Mouse (Mus musculus): ENCODE results near the gene Atxn7l1.

Atxn7l1 gene

DNA sequence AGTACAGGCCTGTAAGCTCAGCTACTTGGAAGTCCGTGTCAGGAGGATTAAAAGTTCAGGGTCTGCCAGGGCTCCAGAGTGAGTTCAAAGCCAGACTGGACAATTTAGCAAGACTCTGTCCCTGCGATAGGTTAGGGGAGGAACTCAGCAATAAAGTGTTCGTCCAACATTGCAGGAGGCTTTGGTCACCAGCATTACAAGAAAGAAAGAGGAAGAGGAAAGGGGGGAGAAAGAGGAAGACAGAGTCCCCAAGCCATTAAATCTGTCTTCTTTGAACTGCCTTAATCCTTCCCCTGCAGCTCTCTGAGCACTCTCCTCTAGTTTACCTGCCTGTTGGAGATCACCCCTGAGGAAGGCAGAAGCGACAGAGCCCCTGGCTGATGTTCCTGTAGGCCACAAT lies 184.6 kb downstream of the Atxn7l1 start:
- DNase-seq (ENCODE audit: low spot score) = no peak

DNA sequence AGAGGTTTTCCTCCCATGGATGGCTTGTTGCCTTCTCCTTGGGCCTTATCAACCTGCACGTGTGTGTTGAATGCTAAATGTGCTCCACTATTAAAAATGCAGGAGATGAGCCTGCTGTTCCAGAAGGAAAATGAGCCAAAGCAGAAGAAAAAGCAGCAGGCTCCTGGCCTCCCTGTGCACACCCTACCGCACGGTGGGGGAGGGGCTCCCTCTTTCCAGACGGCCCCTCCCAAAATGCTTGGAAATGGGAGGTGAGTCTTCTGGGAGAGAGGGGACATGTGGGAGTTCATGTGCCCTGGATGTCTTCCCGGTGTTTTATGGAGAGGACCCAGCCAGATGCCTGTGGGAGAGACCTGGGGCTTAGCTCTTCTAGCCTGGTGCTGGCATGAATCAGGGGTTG lies 185.3 kb downstream of the Atxn7l1 start:
- no peak for DNase-seq (ENCODE audit: low spot score)

DNA sequence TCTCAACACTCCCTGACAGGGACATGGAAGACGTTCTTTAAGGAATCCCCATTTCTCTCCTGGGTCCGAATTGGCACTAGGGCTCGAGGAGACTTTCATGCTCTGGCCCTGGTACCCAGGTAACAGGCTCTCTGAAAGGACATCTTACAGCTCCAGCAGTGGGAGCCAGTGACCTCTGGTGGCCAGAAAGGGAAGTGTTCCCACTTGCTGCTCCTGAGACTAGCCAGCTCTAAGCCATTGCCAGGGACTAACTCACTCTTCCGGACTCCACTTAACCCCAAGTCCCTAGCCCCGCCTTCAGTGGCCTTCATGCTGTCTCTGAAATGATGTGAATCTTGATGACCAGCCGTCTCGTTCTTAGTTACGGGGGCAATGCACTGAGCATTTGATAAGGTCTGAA lies 186.4 kb downstream of the Atxn7l1 start:
- DNase-seq (ENCODE audit: low spot score) = peak; percentile 76

DNA sequence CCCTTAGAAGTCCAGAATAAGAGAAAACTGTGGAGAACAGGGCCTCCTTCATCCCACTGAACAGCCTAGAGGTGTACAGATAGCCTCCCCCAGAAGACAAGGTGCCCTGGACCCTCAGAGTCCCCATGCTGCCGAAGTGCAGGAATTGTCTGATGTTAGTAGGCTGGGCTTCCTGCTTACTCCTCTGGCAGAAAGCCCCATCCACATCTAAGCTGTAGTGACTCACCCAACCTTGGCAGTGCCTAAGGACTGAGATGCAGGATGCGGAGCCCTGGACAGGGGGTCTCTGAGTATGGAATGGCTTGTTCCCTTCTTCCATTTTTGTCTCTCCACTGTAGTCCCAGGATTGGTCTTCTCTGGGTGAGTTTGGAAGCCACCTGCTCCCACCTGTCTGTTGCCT lies 187.0 kb downstream of the Atxn7l1 start:
- DNase-seq (ENCODE audit: low spot score) = no peak

DNA sequence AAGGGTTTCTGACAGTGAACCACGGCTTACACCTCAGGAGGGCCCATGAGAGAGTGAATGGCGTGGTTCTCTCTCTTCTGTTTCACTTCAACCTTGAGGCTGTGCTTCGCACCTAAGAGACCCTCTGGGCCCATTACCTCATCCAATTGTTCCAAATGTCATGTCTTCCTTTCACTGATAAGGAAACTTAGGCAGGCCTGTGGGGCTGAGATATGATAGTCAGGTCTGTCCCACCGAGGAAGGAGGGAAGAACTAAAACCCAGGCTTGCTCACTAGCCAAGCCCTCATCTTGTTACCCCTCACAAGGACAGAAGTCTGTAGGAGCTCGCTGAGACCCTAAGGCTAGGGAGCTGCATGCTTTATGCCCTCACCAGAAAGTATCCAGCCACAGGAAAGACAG lies 187.5 kb downstream of the Atxn7l1 start:
- DNase-seq (ENCODE audit: low spot score) = no peak

DNA sequence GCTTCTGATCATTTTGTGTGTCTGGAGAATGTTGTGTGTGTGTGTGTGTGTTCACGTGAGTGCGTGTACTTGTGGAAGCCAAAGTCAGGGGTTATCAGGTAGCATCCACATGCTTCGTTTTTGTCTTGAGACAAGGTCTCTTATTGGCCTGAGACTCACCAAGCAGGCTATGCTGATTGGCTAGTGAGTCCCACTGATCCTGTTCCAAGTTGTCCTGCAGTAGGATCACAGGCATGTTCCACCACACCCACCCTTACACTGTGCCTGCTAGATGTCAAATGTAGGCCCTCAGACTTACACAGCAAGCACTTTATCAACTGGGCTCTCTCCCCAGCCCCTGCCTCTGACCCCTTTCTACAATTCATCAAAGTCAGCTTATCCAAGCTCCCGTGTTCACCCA lies 187.9 kb downstream of the Atxn7l1 start:
- DNase-seq (ENCODE audit: low spot score) = no peak

DNA sequence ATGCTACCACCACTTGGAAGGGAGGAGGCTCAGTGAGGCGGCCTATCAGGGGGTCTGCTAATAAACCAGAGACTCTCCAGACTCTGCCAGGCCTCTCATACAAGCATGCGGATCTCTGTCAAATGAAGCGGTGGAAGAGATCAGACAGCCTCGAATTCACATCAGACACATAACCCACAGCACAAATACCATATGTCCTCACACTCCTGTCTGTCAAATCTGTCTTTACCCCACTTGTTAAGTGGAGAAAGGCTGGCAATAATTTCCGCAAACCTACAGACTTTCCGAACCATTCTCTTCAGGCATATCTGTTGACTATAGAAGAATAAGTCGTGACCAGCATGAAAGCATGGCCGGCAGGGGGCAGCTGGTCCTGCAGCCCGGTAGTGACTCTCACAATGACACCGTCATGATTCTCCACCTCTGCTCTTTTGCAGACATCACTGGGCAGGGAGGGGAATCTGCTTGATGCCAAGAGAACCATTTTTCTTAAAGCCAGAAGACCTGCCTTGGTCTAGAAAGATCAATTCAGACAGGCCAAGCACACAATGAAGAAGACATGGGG lies 189.2 kb downstream of the Atxn7l1 start:
- DNase-seq (ENCODE audit: low spot score) = no peak

DNA sequence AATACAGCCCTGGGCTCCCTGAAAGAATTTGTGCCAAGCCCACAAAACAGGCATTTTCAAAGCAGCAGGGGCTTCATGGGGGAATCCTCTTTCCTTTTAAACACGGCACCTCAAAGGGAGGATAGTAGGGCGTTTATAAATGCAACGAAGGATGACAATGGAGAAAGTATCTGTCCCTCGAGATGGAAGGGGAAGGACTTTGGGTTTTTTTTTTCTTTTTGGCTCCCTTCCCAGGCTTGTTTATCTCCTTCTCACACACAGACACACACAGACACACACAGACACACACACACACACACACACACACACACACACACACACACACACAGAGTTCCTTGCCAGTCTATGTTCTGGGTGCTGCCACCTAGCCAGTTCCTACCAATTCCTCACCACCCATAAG lies 189.8 kb downstream of the Atxn7l1 start:
- no peak for DNase-seq (ENCODE audit: low spot score)

DNA sequence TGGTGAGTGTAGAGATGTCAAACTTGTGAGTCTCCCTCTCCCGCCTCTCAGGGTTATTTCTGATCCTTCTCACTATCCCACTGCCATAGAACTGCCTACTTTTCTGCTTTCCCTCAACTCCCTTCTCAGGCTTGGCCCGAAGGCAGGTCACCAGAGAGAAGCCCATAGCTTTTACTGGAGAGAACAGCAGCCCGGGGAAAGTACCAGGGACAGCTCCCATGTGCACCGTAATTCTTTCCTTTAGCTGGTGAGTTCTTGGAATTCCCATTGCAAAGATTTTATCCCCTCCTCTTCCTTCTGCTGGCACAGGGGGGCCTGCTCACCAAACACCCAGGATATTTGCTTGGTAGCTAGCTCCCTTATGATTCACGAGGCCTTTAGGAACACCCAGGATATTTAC lies 190.7 kb downstream of the Atxn7l1 start:
- no peak for DNase-seq (ENCODE audit: low spot score)

DNA sequence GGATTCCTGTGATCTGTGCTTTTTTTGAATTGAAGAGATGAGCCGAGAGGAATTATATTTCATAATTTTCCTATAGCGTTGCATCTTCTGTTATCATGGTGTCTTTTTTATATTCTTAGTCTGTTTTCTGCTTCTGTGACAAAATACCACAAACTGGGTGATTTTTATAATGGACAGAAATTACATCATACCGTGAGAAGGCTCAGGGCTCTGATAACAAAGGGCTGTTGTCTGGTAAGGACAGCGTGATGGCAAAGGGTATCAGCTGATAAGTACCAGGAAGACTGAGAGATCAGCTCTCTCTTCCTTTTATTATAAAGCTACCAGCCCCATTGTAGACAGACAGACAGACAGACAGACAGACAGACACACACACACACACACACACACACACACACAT lies 192.3 kb downstream of the Atxn7l1 start:
- no peak for DNase-seq (ENCODE audit: low spot score)

DNA sequence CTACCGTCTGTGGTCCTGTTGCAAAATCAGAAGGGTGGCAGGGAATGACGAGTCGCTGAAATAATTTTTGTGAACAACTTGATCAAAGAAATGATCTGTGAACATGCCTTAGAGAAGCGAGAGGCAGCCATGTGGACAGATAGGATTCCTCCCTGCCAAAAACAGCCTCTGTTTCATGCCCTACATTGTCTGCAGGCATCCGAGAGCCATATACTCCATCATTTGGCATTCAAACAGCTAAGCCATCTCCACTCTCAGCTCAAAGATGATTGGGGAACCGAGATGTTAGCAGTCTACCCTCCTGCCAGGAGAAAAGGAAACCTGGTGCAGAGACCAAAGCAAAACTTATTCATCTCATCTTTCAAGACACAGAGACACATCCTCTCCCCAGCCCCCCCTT lies 193.2 kb downstream of the Atxn7l1 start:
- DNase-seq (ENCODE audit: low spot score) = no peak

DNA sequence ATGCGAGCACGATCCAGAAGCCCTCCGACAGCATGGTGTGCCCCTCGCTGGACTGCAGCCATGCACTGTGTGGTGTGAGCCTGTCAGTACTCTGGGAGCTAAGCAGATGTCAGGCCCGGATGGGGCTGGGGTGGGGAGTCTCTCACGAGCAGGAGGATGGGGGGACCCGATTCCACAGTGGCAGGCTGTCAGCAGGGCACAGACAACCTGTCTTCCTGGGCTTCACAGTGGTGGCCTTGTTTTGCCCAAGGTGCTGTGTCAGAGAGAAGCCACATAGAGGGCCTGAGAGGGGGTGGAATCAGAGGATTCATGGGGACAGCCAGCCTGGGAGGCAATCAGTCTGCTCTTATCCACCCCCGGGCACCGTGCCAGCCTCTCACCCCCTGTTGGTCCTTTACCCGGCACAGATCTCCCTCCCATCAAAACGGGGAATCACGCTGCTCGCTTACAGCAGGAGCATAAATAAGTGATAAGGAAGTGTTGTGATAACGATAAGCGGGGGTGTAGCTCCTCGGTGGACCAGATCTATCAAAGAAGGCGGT lies 193.9 kb downstream of the Atxn7l1 start:
- DNase-seq (ENCODE audit: low spot score) = no peak

DNA sequence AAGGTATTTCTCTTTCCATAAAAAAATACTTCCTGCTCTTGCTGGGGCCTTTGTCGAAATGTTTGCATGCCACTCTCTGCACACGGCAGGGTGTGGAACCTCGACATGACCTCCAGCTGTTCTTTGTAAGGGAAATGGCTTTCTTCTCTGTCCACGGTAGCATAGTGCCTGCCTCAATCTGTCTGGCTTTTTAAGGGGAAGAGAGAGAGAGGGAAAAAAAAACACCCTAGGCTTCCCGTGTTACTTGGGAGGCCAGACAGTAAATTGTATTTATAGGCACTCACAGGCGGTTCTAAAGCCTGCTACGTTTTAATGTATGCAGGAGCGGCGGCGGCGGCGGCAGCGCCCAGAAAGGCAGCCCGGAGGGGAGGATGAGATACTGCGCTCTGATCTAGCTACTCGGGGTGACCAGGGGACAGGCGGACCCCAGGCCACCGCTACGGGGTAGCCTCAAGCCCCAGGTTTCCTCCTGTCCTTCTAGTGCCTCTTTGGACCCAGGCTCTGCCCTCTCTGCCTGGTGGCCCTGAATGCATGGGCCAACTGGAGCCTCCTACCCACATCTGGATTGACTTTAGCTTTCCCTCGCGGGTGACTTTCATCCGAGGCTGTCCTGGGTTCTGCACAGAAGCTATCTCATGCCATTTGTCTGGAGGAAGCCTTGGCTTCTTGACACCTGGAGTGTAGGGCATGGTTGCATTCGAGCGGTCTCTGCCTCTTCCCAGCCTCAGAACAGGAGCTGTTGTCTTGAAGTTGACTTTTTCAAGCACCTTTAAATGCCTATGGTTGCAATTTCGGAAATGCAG lies 197.7 kb downstream of the Atxn7l1 start:
- DNase-seq (ENCODE audit: low spot score) = no peak

DNA sequence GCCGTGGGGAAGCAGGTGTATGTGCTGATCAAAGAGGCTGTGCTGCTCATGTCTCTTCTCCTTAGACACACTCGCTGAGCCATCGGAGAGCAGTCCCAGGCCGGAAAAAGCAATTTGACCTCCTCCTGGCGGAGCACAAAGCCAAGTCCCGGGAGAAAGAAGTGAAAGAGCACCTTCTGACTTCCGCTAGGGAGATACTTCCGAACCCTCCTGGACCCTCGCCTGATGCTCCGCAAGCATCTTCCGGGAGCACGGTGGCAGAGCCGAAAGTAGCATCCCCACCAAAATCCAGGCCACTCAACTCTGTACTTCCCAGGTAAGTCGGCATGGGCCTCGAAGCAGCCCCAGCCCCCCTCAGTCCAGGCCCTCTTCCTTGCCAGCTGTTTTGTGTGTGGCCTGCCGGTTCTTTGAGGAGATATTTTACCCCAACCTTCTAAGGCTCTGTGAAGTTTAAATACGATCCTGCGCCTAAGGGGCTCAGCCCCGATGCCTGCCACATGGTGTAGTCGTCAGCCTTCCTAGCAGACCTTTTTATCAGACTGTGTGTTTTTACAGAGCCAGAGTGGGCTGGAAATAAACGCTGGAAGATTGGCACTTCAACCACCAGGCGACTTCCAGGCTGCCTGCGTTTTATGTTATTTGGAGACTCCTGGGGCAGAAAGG lies 198.4 kb downstream of the Atxn7l1 start:
- no peak for DNase-seq (ENCODE audit: low spot score)

DNA sequence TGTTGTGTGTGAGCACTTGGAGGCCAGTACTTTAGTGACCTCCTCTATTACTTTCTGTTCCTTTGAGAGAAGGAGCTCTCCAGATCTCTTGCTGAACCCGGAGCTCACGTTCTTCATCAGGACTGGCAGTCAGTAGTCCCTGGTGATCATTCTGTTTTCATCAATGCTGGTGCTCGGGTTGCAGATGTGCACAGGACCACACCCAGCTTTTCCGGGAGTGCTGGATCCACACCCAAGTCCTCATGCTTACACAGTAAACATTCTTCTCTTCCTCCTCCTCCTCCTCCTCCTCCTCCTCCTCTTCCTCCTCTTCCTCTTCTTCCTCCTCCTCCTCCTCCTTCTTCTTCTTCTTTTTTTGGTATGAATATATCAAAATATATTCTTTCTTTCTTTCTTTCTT lies 205.2 kb downstream of the Atxn7l1 start:
- no peak for DNase-seq (ENCODE audit: low spot score)

DNA sequence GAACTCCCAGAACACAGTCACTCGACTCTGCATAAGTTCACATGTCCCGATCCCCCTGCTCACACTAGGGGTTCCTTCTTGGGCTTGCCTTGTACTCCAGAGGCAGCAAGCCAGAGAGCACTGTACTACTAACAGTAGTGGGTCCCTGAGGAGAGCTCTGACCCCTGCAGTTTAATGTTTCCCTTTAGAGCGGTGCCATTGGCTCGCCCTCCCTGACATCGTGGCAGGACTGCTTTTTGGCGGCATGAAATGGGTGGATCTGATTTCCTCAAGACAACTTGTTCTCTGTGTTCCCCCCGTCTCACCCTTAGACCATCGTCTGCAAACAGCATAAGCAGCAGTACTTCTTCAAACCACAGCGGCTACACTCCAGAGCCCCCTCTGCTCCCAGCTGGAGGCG lies 210.9 kb downstream of the Atxn7l1 start:
- DNase-seq (ENCODE audit: low spot score) = no peak

DNA sequence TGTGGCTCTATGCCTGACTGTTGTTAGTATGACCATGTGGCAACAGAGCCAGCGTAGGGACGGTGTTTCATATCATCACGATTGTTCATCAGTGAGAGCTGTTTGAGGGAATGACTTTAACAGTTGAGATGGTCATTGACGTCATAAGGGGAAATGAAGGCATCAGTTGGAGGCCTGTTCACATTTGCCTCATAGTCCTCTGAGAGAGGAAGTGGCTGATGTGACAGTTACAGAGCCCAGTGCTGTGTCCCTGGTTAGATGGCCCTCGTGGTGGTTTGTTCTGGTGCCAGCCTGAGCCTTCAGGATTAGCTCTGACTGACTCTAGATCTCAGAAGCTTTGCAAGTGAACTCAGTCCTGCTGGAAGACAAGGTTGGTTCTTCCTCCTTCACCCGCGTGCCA lies 211.7 kb downstream of the Atxn7l1 start:
- DNase-seq (ENCODE audit: low spot score) = no peak

DNA sequence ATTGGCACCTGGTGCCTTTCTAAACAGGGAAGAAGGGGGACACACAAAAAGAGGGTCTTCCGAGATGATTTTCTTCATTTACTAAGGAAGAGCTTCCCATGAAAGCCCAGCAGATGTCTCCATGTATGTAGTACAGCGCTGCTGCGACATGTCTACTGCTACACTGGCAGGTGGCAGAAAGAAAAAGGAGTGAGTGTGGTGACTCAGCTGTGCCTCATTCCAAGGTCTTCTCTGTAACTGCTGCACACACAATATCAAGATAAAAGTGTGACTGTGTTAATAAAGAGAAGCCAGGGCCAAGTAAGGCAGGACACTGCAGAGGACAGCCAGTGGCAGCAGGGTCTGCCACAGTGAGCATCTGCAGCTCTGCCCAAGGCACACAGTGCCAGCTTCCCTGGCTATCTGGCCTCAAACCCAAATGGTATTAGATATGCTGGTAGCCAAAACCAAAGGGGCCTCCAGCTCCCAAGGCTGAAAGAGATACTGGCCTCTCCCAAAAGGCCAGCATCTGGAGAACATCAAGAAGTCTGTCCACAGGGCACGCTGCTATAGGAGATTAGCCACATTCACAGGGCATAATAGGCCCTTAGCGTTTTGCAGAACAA lies 212.5 kb downstream of the Atxn7l1 start:
- no peak for DNase-seq (ENCODE audit: low spot score)

DNA sequence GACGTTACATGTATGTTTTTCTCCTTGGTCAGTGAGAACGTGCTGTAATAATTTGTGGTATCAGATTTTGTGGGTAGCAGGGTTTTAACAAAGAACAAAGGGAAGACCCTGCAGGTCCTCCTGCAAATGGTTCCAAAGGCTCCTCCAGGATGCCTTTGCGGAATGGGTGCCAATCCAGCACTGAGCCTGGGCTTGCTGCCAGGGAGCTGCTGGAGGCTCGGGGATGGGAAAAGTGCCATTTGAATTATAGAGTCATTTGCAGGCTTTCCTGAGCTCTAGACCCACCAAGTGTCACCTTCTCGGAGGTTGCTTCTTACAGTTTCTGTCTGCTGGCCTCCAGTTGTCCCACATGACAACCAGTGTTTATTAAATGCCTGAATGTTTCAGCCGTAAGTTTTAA lies 213.2 kb downstream of the Atxn7l1 start:
- DNase-seq (ENCODE audit: low spot score) = no peak

DNA sequence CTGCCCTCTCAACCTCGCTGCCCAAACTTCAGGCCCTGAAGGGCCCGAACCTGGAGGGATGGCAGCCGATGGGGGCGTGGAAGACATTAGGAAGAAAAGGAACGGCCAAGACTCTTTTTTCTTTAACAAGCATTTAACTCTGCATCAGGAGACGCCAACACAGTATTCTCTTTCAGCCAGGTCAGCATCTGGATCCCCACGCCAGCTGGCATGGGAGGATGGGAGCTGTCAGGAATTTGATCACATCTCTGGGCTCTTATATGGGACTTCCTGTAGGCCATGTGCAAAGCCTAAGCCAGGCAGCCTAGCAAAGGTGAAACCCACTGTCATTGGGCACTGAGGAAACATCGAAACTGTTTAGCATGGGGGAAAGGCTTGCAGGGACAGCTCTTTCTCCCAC lies 217.0 kb downstream of the Atxn7l1 start:
- DNase-seq (ENCODE audit: low spot score) = no peak

DNA sequence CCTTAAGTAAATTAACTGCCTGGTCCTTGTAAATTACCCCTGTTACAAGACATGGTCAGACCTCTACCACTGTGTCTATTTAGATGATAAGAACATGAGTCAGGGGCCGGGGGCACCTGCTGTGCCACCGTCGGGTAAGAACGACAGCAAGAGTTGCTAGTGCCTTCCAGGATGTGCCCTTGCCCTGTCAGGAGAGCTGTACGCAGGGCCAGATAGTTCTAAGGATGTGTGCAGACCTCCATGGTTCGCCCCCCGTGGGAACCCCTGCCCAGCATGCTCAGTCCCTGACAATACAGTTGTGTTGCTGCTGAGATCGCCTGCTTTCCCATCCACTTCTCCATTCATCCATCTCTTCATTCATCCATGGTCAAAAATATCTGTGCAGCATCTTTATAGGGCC lies 217.6 kb downstream of the Atxn7l1 start:
- no peak for DNase-seq (ENCODE audit: low spot score)

DNA sequence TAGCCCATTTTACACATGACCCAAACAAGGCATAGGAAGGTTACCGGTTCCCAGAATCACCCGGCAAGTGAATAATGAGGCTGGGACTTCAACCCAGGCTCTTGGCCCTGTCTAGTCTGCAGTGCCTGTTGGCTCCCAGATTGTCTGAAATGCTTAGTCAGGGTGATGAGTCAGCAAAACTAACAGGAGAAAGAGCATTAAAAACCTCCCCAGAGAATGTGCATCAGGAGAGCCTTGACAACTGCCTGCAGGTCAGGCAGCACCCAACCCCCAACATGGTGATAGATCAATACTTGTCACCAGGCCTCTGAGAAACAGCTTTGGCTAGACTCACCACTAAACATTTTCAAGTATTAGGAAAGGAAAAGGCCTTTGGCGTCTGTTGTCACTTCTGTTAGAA lies 222.1 kb downstream of the Atxn7l1 start:
- DNase-seq (ENCODE audit: low spot score) = no peak
